Mouse (Mus musculus) heart, embryonic 14.5 days (tissue): ENCODE data around the gene Efcab9. TPM values are rescaled to one million over a fixed set of nuclear protein-coding genes. Genes with fewer than 3 reads are reported as not detected.

ENCODE experiments used
- ATAC-seq: fragments of 200-750 bp; cut with Nextera tagmentation; 2 replicates; pipeline ENCODE4 v1.8.0; 2017; ENCODE audit warnings: low read depth, moderate TSS enrichment; ENCODE audit not compliant: insufficient number of reproducible peaks, insufficient read depth, low FRiP score
- H3K27ac ChIP-seq, 2 experiments: fragments of 200-500 bp in 1 of 2; fragments of 300-500 bp in 1 of 2; sonication (generic) in 1 of 2; replicated peaks in 1 of 2; 2 replicates each; pipeline ENCODE4 v1.5.1; 2012 to 2014; ENCODE audit warnings: low read depth in 2 of 2, low read length in 2 of 2, control low read depth in 1 of 2, mild to moderate bottlenecking in 1 of 2, mixed read lengths in 1 of 2; ENCODE audit not compliant: control insufficient read depth in 1 of 2, insufficient read depth in 1 of 2
- H3K27me3 ChIP-seq: fragments of 300-500 bp; sonication (generic); 2 replicates; pipeline ENCODE4 v1.6.1; 2014; ENCODE audit warnings: mild to moderate bottlenecking, low read length, control low read depth; ENCODE audit not compliant: control insufficient read depth, insufficient read depth
- H3K36me3 ChIP-seq: fragments of 300-500 bp; sonication (generic); 2 replicates; pipeline ENCODE4 v1.6.1; 2014; ENCODE audit warnings: mild to moderate bottlenecking, control low read depth, low read length, mixed read lengths; ENCODE audit not compliant: control insufficient read depth, insufficient read depth
- H3K4me1 ChIP-seq, 2 experiments: fragments of 200-500 bp in 1 of 2; fragments of 300-500 bp in 1 of 2; sonication (generic) in 1 of 2; 2 replicates each; pipeline ENCODE4 v1.6.1; 2012 to 2014; ENCODE audit warnings: low read length in 2 of 2, control low read depth in 1 of 2, mixed read lengths in 1 of 2; ENCODE audit not compliant: control insufficient read depth in 2 of 2, insufficient read depth in 2 of 2
- H3K4me2 ChIP-seq: fragments of 300-500 bp; sonication (generic); 2 replicates; pipeline ENCODE4 v1.6.1; 2014; ENCODE audit warnings: mild to moderate bottlenecking, low read length
- H3K4me3 ChIP-seq, 2 experiments: fragments of 200-500 bp in 1 of 2; fragments of 300-500 bp in 1 of 2; sonication (generic) in 1 of 2; 2 replicates each; pipeline ENCODE4 v1.5.1; 2012 to 2014; ENCODE audit warnings: low read length in 2 of 2, mild to moderate bottlenecking in 2 of 2, control low read depth in 1 of 2, low read depth in 1 of 2, moderate library complexity in 1 of 2; ENCODE audit not compliant: control insufficient read depth in 1 of 2, insufficient read depth in 1 of 2
- H3K9ac ChIP-seq: fragments of 300-500 bp; sonication (generic); 2 replicates; pipeline ENCODE4 v1.6.1; 2014; ENCODE audit warnings: mild to moderate bottlenecking, low read length
- H3K9me3 ChIP-seq: fragments of 300-500 bp; sonication (generic); 2 replicates; pipeline ENCODE4 v1.6.1; 2016; ENCODE audit warnings: low read length, control low read depth; ENCODE audit not compliant: control insufficient read depth
- WGBS: fragments of 180-500 bp; shearing (Covaris S2); extraction: QIAGEN DNeasy Blood & Tissue Kit; methylation state at CpG from one replicate; pipeline ENCODE4 v1.1.7; 2014; 5-methylcytosine and 5-hydroxymethylcytosine counted together
- polyA plus RNA-seq: library from polyadenylated mRNA; unstranded; fragments of >200 nt; fragmentation: Nextera tagmentation; extraction: Ambion mirVana; gene quantifications from 2 replicates; pipeline ENCODE4 v1.2.1, GENCODE M21; 2014

Gene Efcab9
- polyA plus RNA-seq, 1 experiment from 2014 or later = 0.35 TPM

- no peak overlapping the region for H3K4me3 ChIP-seq
- ATAC-seq = no peak
- peaks cover 0 to 3% of the 10 kb centered on the region in 2 experiments; a peak in 1 of 4 replicates for H3K4me1 ChIP-seq
- H3K36me3 ChIP-seq = no peaks in the 10 kb centered on the region
- no peak overlapping the region for H3K27ac ChIP-seq
- H3K9ac ChIP-seq = no peak overlapping the region
- 79% methylated on average over 5 of the region's 5 CpGs for WGBS
- no peak overlapping the region for H3K4me2 ChIP-seq
- no peaks in the 10 kb centered on the region for H3K27me3 ChIP-seq
- H3K9me3 ChIP-seq = no peaks in the 10 kb centered on the region
Measured at GRCm38 (mm10) chr11:32475487-32476236, 56.2 kb downstream of the Efcab9 start.

DNA sequence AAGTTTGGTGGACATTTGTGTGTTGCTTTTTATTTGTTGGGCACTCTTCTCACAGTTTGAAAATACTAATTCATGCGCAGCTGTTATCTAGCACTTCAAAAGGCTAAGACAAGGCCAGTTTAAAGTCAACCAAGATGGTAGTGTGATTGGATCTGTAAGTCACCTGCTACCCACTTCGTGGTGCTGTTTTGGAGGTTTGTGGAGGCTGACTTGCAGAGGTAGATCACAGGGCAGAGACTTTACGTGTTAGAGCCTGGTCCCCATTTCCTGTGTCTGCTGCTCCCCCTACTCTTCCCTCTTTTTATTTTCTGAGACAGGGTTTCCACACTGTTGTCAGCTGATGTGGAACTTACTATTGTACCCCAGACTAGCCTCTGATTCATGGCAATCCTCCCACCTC lies 57.2 kb downstream of the Efcab9 start:
- no peak for ATAC-seq
- 82% methylated on average over 3 of the region's 3 CpGs for WGBS

More for the DNA sequence above, 57.2 kb downstream of the Efcab9 start:
- Histone ChIP-seq H3K36me3 (no peaks in the 10 kb centered on the region), H3K27me3 (no peaks in the 10 kb centered on the region), H3K9me3 (no peaks in the 10 kb centered on the region), H3K9ac (no peak overlapping the region), H3K4me1 (peaks cover 0 to 3% of the 10 kb centered on the region in 2 experiments; a peak in 1 of 4 replicates), H3K4me3 (no peak overlapping the region), H3K27ac (no peak overlapping the region), H3K4me2 (no peak overlapping the region)

Other genes with a start within 250 kb of the Efcab9 start
- 7,195 and 12,752 TPM in 2 replicates for gene Hba-a1, start 248.6 kb downstream of the Efcab9 start, polyA plus RNA-seq
- 1.5 and 2.1 TPM in 2 replicates for gene Hbq1b, start 245.1 kb downstream of the Efcab9 start, polyA plus RNA-seq
- gene Hba-a2, start 235.6 kb downstream of the Efcab9 start, polyA plus RNA-seq = 18,791 and 33,479 TPM in 2 replicates
- gene Hbq1a, start 232.0 kb downstream of the Efcab9 start, polyA plus RNA-seq = 1.2 and 2.5 TPM in 2 replicates
- gene Sh3pxd2b, start 184.3 kb downstream of the Efcab9 start, polyA plus RNA-seq = 12.6 and 13.3 TPM in 2 replicates
- 30.2 and 32.4 TPM in 2 replicates for gene Ubtd2, start 76.7 kb downstream of the Efcab9 start, polyA plus RNA-seq
- gene Stk10, start 1.2 kb upstream of the Efcab9 start, polyA plus RNA-seq = 1.6 and 2.2 TPM in 2 replicates
- 63.1 and 63.4 TPM in 2 replicates for gene Fbxw11, start 110.6 kb upstream of the Efcab9 start, polyA plus RNA-seq